Mouse (Mus musculus) liver (tissue): ENCODE measurements at regions not wholly inside any gene's neighbourhood (a gene's known extent, or its start where the extent isn't known, plus 50 kb on each side); places are given as distances from the start of the nearest gene placed in this dataset.
"Not testable (repeated sequence)": the region's sequence is repeated elsewhere in the genome, so short reads cannot be mapped to it uniquely, and the experiment has no call there.

Source experiments
- DNase-seq: peaks from one replicate; pipeline ENCODE4 v3.0.0-alpha.2; 2020; ENCODE audit warnings: mixed read lengths

DNA sequence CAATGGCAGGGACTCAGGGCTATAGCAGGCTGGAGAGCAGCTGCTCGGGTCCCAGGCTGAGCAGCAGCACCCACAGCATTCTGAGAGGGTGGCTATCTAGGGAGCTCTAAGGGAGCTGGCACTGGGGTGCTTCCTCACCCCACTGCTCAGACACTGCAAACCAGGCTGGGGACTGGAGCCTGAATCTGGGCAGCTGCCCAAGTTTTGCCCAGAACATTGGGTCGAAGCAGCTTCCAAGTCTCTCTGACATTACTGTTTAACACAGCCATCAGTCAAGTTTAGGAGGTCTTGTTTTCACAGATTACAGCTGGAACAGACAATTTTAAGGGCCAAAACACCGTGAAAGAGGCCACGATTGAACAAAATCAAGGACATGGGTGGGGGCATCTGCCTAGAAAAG lies 96.1 kb upstream of the Tcerg1l start:
- DNase-seq = no peak

DNA sequence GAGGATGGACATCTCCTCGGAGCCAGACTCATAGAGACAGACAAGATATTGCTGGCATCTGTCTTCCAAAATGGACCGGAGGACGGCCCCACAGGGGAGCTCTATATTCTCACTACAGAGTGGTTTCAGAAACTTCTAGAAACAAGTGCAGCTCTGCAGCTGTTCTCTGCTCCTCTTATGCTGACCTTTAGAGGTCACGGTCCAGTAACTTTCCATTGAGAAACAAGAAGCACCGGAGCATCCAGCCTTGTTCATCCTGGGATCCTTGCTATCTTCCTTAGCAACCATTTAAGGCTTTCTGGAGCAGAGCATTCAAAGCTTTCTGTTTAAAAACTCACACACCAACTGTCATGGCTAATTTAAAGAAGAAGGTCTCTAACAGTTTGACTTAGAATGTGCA lies 94.7 kb upstream of the Tcerg1l start:
- DNase-seq = no peak

- no peak for DNase-seq
These were observed 91.9 kb upstream of the Tcerg1l start for GRCm38 (mm10) chr7:138489471-138489870.

DNA sequence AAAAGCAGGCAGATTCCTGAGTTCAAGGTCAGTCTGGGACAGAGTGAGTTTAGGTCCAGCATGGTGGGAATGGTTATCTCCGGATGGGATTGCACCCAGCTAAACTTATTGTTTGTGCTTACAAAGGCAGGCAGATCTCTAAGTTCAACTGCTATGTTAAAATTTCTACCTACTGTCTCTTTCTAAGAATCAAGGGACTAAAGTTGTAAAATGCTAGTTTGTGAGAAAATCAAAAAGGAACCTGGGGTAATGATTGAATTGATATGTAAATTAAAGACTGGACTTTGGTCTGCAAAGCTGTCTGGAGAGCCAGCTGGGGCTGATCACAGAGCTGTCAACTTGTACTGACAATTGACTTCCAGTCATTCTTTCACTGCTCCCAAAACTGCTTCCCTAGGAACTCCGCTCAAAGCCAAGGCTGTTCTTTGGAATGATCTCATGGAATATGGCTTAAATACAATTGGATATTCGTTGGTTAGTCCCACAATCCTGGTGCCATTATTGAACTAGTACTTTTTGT lies 90.7 kb upstream of the Tcerg1l start:
- no peak for DNase-seq

DNA sequence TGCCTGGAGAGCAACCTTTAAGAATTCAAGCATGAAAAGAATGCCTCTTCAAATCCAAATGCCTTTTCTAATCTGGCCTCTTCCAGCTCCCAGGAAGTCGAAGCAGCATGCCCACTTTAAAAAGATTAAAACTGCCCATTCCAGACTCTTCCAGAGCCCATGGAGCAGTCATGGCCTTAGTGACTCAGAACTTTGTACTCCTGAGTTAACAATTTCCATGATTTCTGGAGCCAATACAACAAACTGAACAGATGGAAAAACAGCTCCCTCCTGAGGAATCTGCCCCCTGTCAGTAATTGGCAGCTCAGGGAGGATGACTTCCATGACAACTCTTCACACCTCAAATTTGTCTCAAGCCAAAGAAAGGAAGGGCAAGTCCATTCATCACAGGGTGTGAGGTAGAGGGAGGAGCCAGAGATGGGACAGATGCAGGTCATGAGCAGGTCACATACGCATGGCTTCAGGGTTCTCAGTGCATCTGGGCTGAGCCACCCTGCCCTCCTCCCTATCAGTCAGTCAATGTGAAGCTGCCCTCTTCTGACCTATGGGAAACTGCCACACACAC lies 75.4 kb upstream of the Tcerg1l start:
- no peak for DNase-seq

DNA sequence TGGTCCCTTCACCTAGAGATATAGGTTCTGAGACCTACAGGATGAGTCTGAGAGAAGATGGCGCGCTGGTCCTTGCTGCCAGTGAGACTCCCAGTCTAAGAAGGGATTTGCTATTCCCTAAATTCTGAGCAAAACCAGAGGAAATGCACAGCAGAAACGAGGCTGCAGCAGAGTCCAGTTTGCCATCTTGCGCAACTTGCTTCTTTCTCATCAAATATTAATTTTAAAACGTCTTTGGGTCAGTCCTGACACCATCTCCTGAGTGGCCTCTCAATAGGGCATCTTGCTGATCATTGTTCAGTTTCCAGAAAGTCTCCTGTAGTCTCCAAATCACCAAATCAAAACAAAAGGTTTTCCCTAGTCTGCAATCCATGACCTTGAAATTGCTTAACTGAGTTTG lies 74.8 kb upstream of the Tcerg1l start:
- DNase-seq = no peak

- no peak for DNase-seq
These were observed 71.7 kb upstream of the Tcerg1l start for GRCm38 (mm10) chr7:138469211-138469610.

- DNase-seq = no peak
These were observed 70.9 kb upstream of the Tcerg1l start for GRCm38 (mm10) chr7:138468436-138468835.

DNA sequence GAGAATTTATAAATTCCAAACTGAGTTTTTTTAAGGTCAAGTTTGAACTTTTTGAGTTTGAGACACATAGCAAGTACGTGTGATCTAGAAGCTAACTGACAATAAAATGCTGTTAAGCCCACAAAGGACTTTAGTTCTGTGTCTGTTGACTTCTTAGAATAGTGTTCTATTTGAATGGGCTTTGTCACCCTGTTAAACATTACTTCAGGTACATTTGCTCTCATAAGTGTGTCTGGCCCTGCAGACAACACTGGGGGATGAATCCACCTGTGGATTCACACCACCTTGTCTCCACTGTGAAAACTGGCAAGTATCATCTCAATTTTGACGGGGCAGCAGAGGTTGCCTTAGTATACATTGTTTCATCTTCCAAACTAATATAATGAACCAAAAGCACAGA lies 70.5 kb upstream of the Tcerg1l start:
- DNase-seq = no peak

DNA sequence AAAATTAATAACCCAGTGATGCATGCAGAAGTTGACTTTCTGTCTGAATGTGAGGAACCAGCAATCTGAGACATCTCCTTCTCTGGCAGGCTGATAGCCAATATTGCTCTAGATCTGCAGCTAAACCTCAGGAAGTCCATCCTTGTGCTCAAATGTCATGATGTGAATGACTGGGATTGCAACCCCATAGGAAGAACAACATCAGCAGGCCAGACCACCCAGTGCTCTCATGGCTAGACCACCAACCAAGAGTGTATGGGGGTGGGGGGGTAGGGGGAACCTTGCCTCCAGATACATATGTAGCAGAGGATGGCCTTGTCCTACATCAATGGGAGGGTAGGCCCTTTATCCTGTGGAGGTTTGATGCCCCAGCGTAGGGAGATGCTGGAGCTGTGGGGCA lies 69.9 kb upstream of the Tcerg1l start:
- DNase-seq = no peak

DNA sequence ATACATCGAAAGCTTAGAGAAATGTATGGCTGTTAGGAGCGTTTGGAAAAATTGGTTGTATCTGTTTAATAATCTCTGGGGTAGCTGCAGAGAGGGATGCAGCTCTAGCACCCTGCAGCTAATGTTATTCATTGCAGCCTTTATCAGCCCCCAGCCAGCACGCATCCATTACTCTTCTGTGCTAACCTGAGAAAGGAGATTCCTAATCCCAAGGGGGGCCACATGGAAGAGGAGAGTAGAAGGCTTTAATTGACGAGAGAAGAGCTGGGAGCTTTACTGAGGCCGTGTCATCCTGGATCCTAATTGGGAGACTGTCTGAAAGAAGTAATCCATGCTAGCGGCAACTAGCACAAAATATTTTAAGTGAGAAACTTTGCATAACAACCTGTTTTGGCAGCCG lies 60.4 kb upstream of the Tcerg1l start:
- no peak for DNase-seq

- DNase-seq = no peak
These were observed 57.8 kb upstream of the Tcerg1l start for GRCm38 (mm10) chr7:138455371-138455770.

DNA sequence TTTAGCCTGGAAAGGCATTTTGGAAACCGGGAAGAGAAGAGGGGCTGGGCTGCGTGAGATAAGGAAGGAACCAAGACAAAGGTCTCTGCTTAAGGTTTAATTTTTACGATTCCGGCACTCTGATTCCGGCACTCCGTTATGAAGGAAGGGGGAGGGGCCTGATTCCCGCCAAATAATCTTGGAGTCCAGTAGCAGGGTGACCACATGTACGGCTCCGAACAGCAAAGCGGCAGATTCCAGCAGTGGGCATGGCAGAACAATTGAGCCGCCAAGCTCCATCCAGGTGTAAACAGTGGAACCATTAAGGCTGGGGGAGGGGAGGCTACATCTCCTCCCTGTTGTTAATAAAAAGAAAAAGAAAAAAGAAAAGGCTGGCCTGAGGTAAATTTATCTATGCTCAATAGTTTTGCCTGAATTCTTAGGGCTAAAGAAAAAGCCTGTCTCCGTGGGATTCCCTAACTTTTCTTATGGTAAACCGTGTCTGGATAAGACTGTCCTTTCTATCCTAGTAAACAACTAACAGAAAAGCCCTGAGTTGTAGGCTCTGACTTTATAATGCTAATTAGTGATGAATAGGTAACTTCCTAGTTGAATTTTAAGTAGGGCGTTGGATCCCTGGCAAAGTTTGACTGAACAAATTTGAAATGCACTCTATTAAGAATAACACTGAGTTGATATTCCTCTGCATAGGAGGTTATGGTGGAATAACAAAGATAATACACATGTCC lies 57.1 kb upstream of the Tcerg1l start:
- not testable (repeated sequence) for DNase-seq

GRCm38 (mm10) chr7:138451321-138451720 lies 53.8 kb upstream of the Tcerg1l start:
- DNase-seq = no peak

DNA sequence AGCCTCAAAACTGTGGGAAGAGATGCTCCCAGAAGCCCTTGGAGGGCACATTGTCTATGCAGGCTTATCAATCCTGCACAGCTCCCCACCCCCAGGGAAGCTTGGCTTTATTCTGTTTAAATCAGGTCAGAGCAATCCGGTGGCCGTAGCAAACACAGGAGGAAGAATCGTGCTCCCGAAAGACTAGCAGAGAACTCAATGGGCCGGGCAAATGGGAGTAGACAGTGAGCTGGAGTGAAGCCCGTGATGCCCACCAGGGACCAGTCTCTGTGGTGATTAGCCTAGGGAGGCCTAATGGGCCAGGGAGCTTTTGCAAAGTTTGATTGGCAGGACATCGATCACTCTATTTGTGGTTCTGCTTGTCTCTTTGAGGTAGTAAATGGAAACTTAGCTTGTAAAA lies 51.0 kb upstream of the Tcerg1l start:
- DNase-seq = no peak
